Mouse (Mus musculus): ENCODE measurements around the gene Cgnl1. TPM values are rescaled to one million over a fixed set of nuclear protein-coding genes. Genes with fewer than 3 reads are reported as not detected.

The Cgnl1 gene
- total RNA-seq, 2 experiments from 2014 or later, result 0.26 TPM; not detected in 1

DNA sequence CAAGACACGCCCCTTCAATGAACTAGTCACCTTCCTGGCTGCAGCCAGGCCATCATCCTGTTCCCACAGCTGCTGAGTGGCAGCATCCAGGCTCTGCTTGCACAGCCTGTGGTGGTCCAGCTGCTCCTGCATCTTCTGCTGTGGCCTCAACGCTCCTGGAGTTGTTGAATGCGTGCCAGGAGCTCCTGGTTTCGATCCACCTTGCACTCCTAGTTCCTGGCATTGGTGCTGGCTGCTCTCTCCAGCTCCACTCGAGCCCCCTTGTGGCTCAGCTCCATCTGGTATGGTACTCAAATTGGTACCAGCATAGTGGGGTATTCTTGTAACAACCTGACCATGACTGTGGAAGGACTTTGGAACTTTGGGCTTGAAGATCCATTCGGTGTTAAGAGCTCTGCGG is 171.5 kb downstream of the Cgnl1 start:
- ATAC-seq (replicated peaks; ENCODE audit: low FRiP score, poor library complexity, severe bottlenecking), result no peak

DNA sequence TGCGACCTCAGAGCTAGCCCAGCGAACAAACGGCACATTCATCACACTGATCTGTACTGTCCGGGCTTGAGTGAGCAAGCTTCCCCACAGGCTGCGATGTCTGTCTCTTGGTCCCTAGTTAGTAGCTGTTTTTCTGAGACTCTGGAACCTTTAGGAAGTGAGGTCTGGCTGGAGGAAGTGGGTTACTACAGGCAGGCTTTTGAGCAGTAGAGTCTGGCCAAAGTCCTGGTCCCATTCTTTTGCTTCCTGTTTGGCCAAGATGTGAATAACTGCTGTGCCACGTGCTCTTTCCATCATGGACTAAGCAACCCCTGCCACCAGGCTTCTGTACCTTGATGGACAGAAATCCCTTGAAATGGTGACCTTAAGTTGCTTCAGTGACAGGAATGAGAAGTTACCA is 174.5 kb downstream of the Cgnl1 start:
- ATAC-seq (replicated peaks; ENCODE audit: low FRiP score, poor library complexity, severe bottlenecking), result no peak

DNA sequence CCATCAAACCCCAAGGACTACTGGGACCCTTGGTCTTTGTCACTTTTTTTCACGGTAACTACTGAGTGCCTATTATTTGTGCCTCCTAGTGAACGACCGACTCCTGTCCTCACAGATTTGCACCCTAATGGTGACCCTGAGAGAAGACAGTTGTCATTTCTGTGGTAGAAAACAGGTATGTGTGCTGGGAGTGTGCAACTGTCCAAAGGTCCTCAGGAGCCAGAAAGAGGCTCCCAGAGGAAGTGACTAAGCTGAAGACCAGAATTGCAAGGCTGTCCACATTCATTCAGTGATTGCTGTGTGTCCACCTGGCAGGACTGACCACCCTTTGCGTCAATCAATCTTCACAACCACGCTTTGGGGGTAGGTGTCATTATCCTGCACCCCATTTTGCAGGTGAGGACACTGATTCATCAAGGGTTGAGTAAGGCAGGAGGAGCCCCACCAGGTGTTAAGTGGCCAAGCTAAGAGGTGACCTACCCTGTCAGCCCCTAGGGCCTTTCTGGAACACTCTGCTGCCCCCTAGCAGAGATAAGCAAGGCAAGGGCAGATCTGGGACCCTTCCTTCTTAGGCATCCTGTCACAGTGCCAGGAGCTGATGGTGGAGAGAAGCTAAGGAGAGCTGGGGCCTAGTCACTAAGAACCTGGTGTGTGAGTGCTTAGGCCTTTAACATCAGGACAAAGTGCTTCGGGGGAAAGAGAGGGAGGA is 178.7 kb downstream of the Cgnl1 start:
- no peak for ATAC-seq (replicated peaks; ENCODE audit: low FRiP score, poor library complexity, severe bottlenecking)

DNA sequence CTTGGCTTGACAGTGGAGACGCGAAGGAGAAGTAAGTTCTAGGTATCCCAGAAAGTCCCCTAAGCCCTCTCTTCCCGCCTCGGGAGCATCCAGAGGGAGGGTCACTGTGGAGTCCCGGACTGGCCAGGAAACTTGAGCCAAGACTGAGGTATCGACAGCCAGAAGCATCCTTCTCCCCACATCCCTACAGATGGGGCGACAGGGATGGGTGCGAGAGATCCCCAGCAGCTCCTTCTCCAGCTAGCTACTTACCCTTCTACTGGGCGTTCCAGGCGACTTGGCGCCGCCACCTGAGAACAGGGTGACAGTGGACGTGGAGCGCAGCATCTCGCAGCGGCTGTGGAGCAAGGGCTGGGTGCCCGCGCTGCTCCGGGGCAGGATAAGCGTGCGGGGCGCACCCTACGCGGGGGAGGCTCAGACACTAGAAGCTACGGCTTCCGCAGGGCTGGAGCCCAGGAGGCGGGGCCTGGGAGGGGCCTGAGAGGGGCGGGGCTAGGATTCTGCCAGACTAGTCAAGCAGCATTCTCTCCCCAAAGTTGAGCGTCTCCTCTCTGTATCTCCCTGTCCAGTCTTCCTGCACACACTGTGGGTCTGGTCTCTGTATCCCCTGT is 179.4 kb downstream of the Cgnl1 start, which contains the start of gene Myzap:
Gene Myzap (minus strand): TSS at position 423 of the 611 bp plus-strand sequence.
- peak; percentile 77 for ATAC-seq (replicated peaks; ENCODE audit: low FRiP score, poor library complexity, severe bottlenecking)

DNA sequence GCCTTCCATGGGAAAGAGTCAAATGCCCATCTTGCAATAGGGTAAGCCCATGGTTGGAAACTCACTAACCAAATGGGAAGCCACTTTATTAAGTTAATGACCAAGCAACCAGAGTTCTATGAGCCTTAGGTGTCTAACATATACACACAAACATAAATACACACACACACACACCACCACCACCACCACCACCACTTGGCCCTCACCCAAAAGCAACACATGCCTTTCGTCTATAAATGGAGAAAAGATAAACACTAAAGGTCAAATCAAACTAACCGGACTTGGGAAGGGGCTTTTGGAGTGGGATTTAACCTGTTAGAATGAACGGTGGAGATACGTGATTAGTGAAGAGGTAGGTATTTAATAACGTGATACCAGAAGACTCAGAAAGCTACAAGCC is 180.3 kb downstream of the Cgnl1 start:
- ATAC-seq (replicated peaks; ENCODE audit: low FRiP score, poor library complexity, severe bottlenecking), result no peak

DNA sequence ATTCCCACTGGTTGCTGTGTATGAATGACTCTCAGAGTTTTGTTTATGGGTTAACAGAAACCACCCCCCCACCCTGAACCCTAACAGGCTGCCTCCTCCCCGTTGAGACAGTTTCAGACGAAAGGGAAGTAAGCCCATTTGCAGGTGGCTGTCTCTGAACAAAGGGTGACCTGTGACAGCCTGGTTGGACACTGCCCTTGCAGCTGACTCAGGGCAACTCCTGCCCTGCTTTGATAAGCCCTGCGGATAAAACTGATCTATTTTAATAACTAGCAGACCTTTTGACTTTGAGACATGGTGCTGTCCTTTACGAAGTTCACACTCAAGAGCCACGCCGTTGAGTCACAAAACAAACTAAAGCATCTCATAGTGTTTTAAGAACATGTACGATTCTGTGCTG is 181.6 kb downstream of the Cgnl1 start:
- no peak for ATAC-seq (replicated peaks; ENCODE audit: low FRiP score, poor library complexity, severe bottlenecking)

DNA sequence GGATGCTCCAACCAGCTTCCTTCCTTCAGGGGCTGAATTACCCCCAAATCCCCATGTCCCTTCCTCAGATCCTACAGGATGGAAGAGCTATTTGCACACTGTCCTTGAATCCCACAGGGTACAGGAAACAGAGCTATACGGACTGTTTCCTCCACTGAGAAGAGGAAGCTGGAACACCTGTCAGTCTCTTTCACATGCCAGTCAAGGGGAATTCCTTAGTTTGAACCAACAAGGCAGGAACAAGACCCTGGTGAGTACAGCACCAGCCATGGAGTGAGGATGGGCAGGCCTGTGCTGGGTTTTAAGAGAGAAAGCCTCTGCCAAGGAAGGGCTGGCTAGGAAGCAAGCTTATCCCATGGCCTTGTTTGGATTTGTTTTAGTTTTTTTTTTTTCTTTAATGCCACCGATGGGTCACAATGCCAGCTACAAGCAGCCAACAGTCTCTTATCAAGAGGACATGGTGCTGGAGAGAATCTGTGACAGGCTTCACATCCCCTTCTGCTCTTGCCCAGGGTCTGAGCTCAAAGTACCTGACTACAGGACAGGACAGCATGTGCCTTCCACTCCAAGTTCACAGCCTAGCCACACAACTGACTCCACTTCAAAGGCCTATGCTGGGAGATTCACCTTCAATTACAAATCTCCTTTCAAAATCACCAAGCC is 182.3 kb downstream of the Cgnl1 start:
- no peak for ATAC-seq (replicated peaks; ENCODE audit: low FRiP score, poor library complexity, severe bottlenecking)

DNA sequence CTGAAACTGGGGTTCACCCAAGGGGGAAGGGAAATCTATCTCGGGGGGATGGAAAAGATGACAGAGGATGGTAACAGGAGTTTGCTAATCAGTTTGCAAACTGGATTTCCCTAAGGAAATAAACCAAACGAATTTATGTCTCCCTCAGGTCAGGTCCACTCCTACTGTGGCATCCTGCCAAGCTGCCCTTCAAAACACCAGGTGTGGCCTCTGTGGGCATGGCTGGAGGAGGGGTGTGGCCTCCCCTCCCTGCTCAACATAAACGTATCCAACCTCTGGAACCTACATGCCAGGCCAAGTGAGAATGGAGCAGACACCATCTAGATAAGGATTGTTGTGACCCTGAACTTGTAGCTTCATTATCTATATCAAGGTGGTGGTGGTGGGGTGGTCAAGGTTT is 185.0 kb downstream of the Cgnl1 start:
- ATAC-seq (replicated peaks; ENCODE audit: low FRiP score, poor library complexity, severe bottlenecking), result no peak

DNA sequence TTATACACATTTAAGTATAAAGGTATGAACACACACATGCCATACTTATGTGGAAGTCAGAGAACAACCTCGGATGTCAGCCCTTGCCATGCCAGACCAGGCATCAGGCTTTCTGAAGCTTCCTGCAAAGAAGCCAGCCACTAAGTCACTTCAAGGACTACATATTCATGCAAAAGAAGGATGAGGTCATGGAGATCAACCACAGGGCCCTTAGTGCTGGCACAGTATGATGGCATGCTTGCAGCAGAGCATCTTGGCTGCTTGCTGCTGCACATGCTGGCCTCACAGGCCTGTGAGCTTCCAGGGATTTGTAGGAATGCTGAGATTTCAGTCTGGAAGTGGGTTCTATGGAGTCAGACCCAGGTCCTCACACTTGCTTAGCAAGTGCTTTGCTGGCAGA is 188.6 kb downstream of the Cgnl1 start:
- ATAC-seq (replicated peaks; ENCODE audit: low FRiP score, poor library complexity, severe bottlenecking), result no peak

DNA sequence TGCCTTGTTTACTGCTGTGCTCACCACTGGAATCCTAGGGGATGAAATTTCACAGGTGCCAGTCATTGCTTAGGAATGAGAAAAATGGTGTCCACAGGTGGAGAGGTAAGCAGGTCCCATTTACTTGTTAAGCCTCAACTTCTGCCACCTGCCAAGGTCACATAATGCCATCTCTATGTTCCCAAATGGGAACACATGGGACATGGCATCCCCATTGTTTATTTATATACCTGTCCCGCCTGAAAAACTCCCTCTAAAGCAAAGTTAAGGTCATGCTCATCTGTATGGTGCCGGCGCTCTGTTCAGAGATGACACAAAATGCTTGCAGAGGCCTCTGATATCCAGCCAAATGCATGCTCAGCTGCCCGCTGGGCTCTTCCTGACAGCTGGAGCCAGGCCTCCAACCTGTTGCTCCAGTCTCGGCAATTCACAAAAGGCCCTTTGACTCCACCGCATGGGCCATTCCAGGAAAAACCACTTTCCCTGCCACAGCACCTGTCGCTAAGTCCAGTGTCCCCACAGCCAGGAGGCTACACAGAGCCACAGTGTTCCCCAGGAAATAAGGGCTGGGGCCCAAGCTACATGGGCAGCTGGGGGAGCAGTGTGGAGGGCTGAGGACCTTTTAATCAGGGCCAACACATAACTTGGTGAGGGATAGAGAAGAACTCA is 192.4 kb downstream of the Cgnl1 start:
- no peak for ATAC-seq (replicated peaks; ENCODE audit: low FRiP score, poor library complexity, severe bottlenecking)

Other genes with a start within 250 kb of the Cgnl1 start
- not detected in 2 replicates for gene Myzap, start 179.2 kb downstream of the Cgnl1 start, total RNA-seq (2015; ENCODE audit: low replicate concordance)
- gene Myzap, start 179.2 kb downstream of the Cgnl1 start, total RNA-seq (2017; ENCODE audit: low replicate concordance), result 0.70 TPM in 1 of 2 replicates, not detected in the other

Measured in erythroblast, adult 5-6 weeks (primary cell).